Mouse (Mus musculus): ENCODE data around the gene C1qtnf7.

DNA sequence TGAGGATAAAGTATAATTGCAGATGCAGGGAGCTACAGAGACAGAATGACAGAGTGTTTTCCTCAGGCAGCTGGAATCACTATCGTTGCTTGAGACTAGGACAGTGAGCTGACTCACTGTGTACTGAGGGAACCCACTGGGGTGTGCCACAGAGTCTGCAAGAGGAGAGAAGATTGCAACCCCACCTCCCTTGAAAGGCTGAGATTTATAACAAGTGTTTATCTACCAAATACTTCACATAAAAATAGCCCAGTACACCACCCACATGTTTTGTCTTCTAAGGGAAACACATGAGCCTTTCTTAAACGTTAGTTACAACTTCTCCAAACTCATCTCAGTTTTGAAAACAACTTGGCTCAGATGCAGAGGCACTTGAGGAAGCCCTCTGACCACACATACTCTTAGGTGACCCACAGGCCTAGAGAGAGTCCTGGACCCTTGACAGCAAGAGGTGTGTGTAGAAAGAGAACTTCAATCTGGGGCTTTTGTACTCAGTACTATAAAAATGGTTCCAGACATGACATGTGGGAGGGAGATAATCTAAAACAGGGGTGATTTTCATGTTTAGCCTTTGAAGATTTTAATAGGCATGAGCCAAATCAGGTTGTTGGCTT, 46.4 kb downstream of the C1qtnf7 start:
- no peak for TF ChIP-seq POLR2A (IDR thresholded peaks at IDR 0.05; ENCODE audit: low read depth, low read length)
- TF ChIP-seq CTCF (IDR thresholded peaks at IDR 0.05; ENCODE audit: borderline replicate concordance, insufficient read depth, low read length) = no peak

All from embryonic fibroblast, embryonic 13.5 days (primary cell).